ENCODE assay signal across 8 mouse cellular contexts in the genomic region with DNA sequence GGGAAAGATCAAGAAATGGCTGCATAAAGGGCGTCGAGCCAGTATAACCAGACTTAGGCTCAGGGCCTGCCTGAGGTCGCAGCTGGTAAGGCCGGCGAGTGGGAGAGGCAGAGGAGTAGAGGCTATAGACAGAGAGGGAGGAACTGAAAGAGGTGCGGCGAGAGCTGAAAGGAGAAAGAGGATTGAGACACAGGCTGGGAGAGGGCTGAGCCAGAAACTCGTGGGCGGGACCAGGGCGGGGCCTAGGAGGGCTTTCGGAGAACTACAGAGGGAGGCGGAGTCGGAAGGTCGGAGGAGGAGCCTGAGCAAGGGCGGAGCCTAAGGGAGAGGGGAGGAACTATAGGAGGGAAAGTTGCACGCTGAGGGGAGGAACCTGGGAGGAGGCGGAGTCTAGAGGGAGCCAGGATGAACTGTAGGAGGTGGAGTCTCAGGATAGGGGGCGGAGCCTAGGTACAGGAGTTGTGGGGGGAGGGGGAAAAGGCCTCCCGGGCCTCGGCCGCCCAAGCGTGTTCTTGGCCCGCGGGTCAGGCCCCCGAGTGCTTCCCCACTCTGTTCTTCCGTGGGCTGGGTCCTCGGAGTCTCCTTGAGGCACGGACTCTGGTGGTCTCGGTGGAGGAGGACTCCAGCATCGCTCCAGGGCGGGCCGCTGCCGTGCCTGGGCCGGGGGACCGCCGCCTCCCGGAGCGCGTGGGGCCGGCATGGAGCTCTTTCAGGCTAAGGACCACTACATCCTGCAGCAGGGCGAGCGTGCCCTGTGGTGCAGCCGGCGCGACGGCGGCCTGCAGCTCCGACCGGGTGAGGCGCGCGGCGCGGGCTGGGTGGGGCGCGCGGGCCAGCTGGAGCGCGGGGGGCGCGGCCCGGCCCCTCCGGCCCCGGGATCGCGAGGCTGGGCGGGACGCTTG. TPM values are rescaled to one million over a fixed set of nuclear protein-coding genes. Genes with fewer than 3 reads are reported as not detected.
DNase-seq lines count a peak whose midpoint lies in the region; ATAC-seq and TF ChIP-seq lines count a peak whose summit lies in the region.

A gene (plus strand): TSS at position 432 of the 902 bp plus-strand sequence.

- no peaks in the 10 kb centered on the region for H3K36me3 ChIP-seq in kidney, embryonic 14.5 days (ENCODE audit: control insufficient read depth, insufficient read depth, low read length)
- H3K36me3 ChIP-seq in limb, embryonic 15.5 days: no peaks in the 10 kb centered on the region

- peak within 1 kb of the TSS; percentile 99 for H3K4me3 ChIP-seq in bone marrow macrophage, adult 2 months (ENCODE audit: insufficient read depth, low read length)
- peak within 1 kb of the TSS; percentile 81 for H3K4me3 ChIP-seq in embryonic fibroblast, embryonic 13.5 days (ENCODE audit: insufficient read depth, low read length)
- H3K4me3 ChIP-seq in kidney, embryonic 14.5 days (ENCODE audit: low read length): peak within 1 kb of the TSS; percentile 67
- H3K4me3 ChIP-seq in limb, embryonic 15.5 days: peak within 1 kb of the TSS; percentile 92

- peak; percentile 100 for DNase-seq in A20 (ENCODE audit: low read depth, low spot score)
- peak; percentile 98 to 99 for DNase-seq in heart, adult 9 months (ENCODE audit: low spot score in 2 of 2)
- DNase-seq in monocyte, adult 2 months (ENCODE audit: low read depth in 1 of 2, low spot score in 2 of 2): peak; percentile 99 to 100
- peak; percentile 100 for DNase-seq in spleen, postnatal 36 days (ENCODE audit: low spot score in 2 of 2)

- H3K4me1 ChIP-seq in bone marrow macrophage, adult 2 months (ENCODE audit: control insufficient read depth, insufficient read depth, low read length): peaks cover 19% of the 10 kb centered on the region
- H3K4me1 ChIP-seq in embryonic fibroblast, embryonic 13.5 days (ENCODE audit: control insufficient read depth, insufficient read depth, low read length): peaks cover 3% of the 10 kb centered on the region; the same call in 1 of the 2 replicates
- H3K4me1 ChIP-seq in kidney, embryonic 14.5 days (ENCODE audit: control insufficient read depth, insufficient read depth, low read length): peaks cover 7% of the 10 kb centered on the region; the same call in 1 of the 2 replicates
- peaks cover 15% of the 10 kb centered on the region for H3K4me1 ChIP-seq in limb, embryonic 15.5 days

- TF ChIP-seq POLR2A in bone marrow macrophage, adult 2 months (IDR thresholded peaks at IDR 0.05; ENCODE audit: borderline replicate concordance, low read depth, low read length): no peak
- TF ChIP-seq POLR2A in embryonic fibroblast, embryonic 13.5 days (IDR thresholded peaks at IDR 0.05; ENCODE audit: low read depth, low read length): peak; percentile 82

- no peak for TF ChIP-seq CTCF in bone marrow macrophage, adult 2 months (IDR thresholded peaks at IDR 0.05; ENCODE audit: low read depth, low read length)
- no peak for TF ChIP-seq CTCF in embryonic fibroblast, embryonic 13.5 days (IDR thresholded peaks at IDR 0.05; ENCODE audit: borderline replicate concordance, insufficient read depth, low read length)

- no peaks in the 10 kb centered on the region for H3K27me3 ChIP-seq in kidney, embryonic 14.5 days (ENCODE audit: control insufficient read depth, insufficient read depth, low read length)
- no peaks in the 10 kb centered on the region for H3K27me3 ChIP-seq in limb, embryonic 15.5 days

- peaks cover 5% of the 10 kb centered on the region; the same call in 1 of the 2 replicates for H3K9me3 ChIP-seq in kidney, embryonic 14.5 days (ENCODE audit: control insufficient read depth, low read length)
- no peaks in the 10 kb centered on the region for H3K9me3 ChIP-seq in limb, embryonic 15.5 days

- peak within 1 kb of the TSS; percentile 46 for H3K27ac ChIP-seq in bone marrow macrophage, adult 2 months (ENCODE audit: insufficient read depth, low read depth, low read length)
- peak within 1 kb of the TSS; percentile 23; the same call in 1 of the 2 replicates for H3K27ac ChIP-seq in embryonic fibroblast, embryonic 13.5 days (ENCODE audit: insufficient read depth, low read length)
- peak within 1 kb of the TSS; percentile 39; the same call in 1 of the 2 replicates for H3K27ac ChIP-seq in kidney, embryonic 14.5 days (ENCODE audit: low read depth, low read length)
- peak within 1 kb of the TSS; percentile 84 for H3K27ac ChIP-seq in limb, embryonic 15.5 days

- WGBS in kidney, embryonic 14.5 days: 1% methylated on average over 67 of the region's 68 CpGs
- whole genome bisulfite sequencing in limb, embryonic 15.5 days: 1% methylated on average over 68 of the region's 68 CpGs

- H3K4me2 ChIP-seq in kidney, embryonic 14.5 days (replicated peaks; ENCODE audit: low read depth, low read length): peak within 1 kb of the TSS; percentile 86
- H3K4me2 ChIP-seq in limb, embryonic 15.5 days: peak within 1 kb of the TSS; percentile 86

- H3K9ac ChIP-seq in kidney, embryonic 14.5 days (ENCODE audit: low read depth, low read length): peak within 1 kb of the TSS; percentile 75
- peak within 1 kb of the TSS; percentile 77 for H3K9ac ChIP-seq in limb, embryonic 15.5 days

- ATAC-seq in kidney, embryonic 14.5 days (ENCODE audit: low FRiP score, low TSS enrichment): peak; percentile 99
- ATAC-seq in limb, embryonic 15.5 days (ENCODE audit: insufficient number of reproducible peaks, low FRiP score, low TSS enrichment, low read depth): peak; percentile 100

RNA-seq across cellular contexts. Expression of the gene that starts here (rescaled TPM):
- polyA plus RNA-seq in bone marrow macrophage, adult 2 months (2012; ENCODE audit: insufficient read depth, insufficient read length, missing spikeins): 16.8 and 18.4 TPM in 2 replicates
- polyA plus RNA-seq in embryonic fibroblast, embryonic 13.5 days (2011; ENCODE audit: insufficient read length, low read depth, missing spikeins): 24.4 and 27.1 TPM in 2 replicates
- 21.6 and 36.5 TPM in 2 replicates for polyA plus RNA-seq in kidney, embryonic 14.5 days (2014; fragmentation: Nextera tagmentation; extraction: Ambion mirVana)
- 14.4 and 16.9 TPM in 2 replicates for polyA plus RNA-seq in limb, embryonic 15.5 days (2015; fragmentation: Nextera tagmentation; extraction: Ambion mirVana)

Comparison
In these comparisons a context has a peak if more than half of its experiments do, and no peak if none do; other contexts are left out.
1. Peak in every context shown above with its lines: DNase-seq, ATAC-seq, H3K4me3 ChIP-seq and H3K27ac ChIP-seq.
2. H3K27ac ChIP-seq: peak in every context shown above with its lines; median percentile 84 in limb, embryonic 15.5 days; 46 in bone marrow macrophage, adult 2 months; 39 in kidney, embryonic 14.5 days; 23 in embryonic fibroblast, embryonic 13.5 days.